Mouse (Mus musculus) stomach, postnatal 0 days (tissue): ENCODE measurements around the gene Vmn1r159. TPM values are rescaled to one million over a fixed set of nuclear protein-coding genes. Genes with fewer than 3 reads are reported as not detected.
"Not testable (repeated sequence)": the region's sequence is repeated elsewhere in the genome, so short reads cannot be mapped to it uniquely, and the experiment has no call there.

Experiments
- ATAC-seq: fragments of 200-750 bp; cut with Nextera tagmentation; 2 replicates; pipeline ENCODE4 v1.8.0; 2017; ENCODE audit not compliant: low FRiP score, low TSS enrichment
- DNase-seq: peaks from one replicate; pipeline ENCODE4 v3.0.0-alpha.2; 2016; ENCODE audit warnings: low spot score
- H3K27ac ChIP-seq: fragments of 300-500 bp; sonication (generic); replicated peaks from 2 replicates; pipeline ENCODE4 v1.5.1; 2014; ENCODE audit warnings: mild to moderate bottlenecking, control low read depth
- H3K27me3 ChIP-seq: fragments of 300-500 bp; sonication (generic); 2 replicates; pipeline ENCODE4 v1.6.1; 2014; ENCODE audit warnings: low read length; ENCODE audit not compliant: control insufficient read depth, insufficient read depth
- H3K36me3 ChIP-seq: fragments of 300-500 bp; sonication (generic); 2 replicates; pipeline ENCODE4 v1.6.1; 2014; ENCODE audit warnings: low read length, mixed read lengths; ENCODE audit not compliant: control insufficient read depth, insufficient read depth
- H3K4me1 ChIP-seq: fragments of 300-500 bp; sonication (generic); replicated peaks from 2 replicates; pipeline ENCODE4 v1.6.1; 2014; ENCODE audit warnings: antibody characterized with exemption; ENCODE audit not compliant: control insufficient read depth, insufficient read depth
- H3K4me2 ChIP-seq: fragments of 300-500 bp; sonication (generic); replicated peaks from 2 replicates; pipeline ENCODE4 v1.6.1; 2014; ENCODE audit warnings: low read depth, mild to moderate bottlenecking, control low read depth, moderate library complexity
- H3K4me3 ChIP-seq: fragments of 300-500 bp; sonication (generic); 2 replicates; pipeline ENCODE4 v1.5.1; 2014; ENCODE audit warnings: low read depth, low read length, control low read depth
- H3K9ac ChIP-seq: fragments of 300-500 bp; sonication (generic); 2 replicates; pipeline ENCODE4 v1.6.1; 2014; ENCODE audit warnings: mild to moderate bottlenecking, low read length, control low read depth, mixed read lengths
- H3K9me3 ChIP-seq: fragments of 300-500 bp; sonication (generic); 2 replicates; pipeline ENCODE4 v1.6.1; 2016; ENCODE audit warnings: low read length; ENCODE audit not compliant: control insufficient read depth
- WGBS: fragments of 180-500 bp; shearing (Covaris S2); extraction: QIAGEN DNeasy Blood & Tissue Kit; methylation state at CpG from one replicate; pipeline ENCODE4 v1.1.7; 2014; 5-methylcytosine and 5-hydroxymethylcytosine counted together
- polyA plus RNA-seq: library from polyadenylated mRNA; unstranded; fragments of >200 nt; fragmentation: Nextera tagmentation; extraction: Ambion mirVana; gene quantifications from 2 replicates; pipeline ENCODE4 v1.2.1, GENCODE M21; 2015

Gene Vmn1r159
- not detected in 2 replicates for polyA plus RNA-seq

- ATAC-seq, H3K36me3 ChIP-seq, DNase-seq, H3K27me3 ChIP-seq, H3K27ac ChIP-seq, H3K4me1 ChIP-seq, H3K9ac ChIP-seq, H3K4me2 ChIP-seq, H3K4me3 ChIP-seq, H3K9me3 ChIP-seq: not testable (repeated sequence)
- WGBS: 61% methylated on average over 2 of the region's 3 CpGs
These were observed at the start of gene Vmn1r159 for GRCm38 (mm10) chr7:22843505-22843904. Gene Vmn1r159 (minus strand): TSS chr7:22843605.

GRCm38 (mm10) chr7:22870924-22871323 lies 27.5 kb upstream of the Vmn1r159 start, which contains the start of gene Vmn1r160:
Gene Vmn1r160 (plus strand): TSS chr7:22871224.
- not testable (repeated sequence) for ATAC-seq, H3K36me3 ChIP-seq, H3K9ac ChIP-seq, H3K27ac ChIP-seq, DNase-seq, H3K4me3 ChIP-seq, H3K4me2 ChIP-seq, H3K27me3 ChIP-seq, H3K9me3 ChIP-seq, H3K4me1 ChIP-seq
- 29% methylated on average over 1 of the region's 3 CpGs for WGBS

Other genes starting within 250 kb of the Vmn1r159 start
- not detected in 2 replicates for gene Vmn1r155, start 185.6 kb downstream of the Vmn1r159 start, polyA plus RNA-seq
- not detected in 2 replicates for gene Gm8693, start 151.3 kb downstream of the Vmn1r159 start, polyA plus RNA-seq
- gene Gm4567, start 123.9 kb downstream of the Vmn1r159 start, polyA plus RNA-seq: not detected in 2 replicates
- not detected in 2 replicates for gene Vmn1r157, start 81.9 kb downstream of the Vmn1r159 start, polyA plus RNA-seq
- not detected in 2 replicates for gene Vmn1r158, start 52.8 kb downstream of the Vmn1r159 start, polyA plus RNA-seq
- not detected in 2 replicates for gene Vmn1r160, start 27.6 kb upstream of the Vmn1r159 start, polyA plus RNA-seq
- gene Gm4214, start 141.1 kb upstream of the Vmn1r159 start, polyA plus RNA-seq: not detected in 2 replicates
- not detected in 2 replicates for gene Gm4216, start 176.3 kb upstream of the Vmn1r159 start, polyA plus RNA-seq
- gene Vmn1r163, start 211.9 kb upstream of the Vmn1r159 start, polyA plus RNA-seq: not detected in 2 replicates
- not detected in 2 replicates for gene Gm8720, start 223.9 kb upstream of the Vmn1r159 start, polyA plus RNA-seq